Mouse (Mus musculus) MEL (cell line): ENCODE results near the gene Rgs13.

Experiments
- CTCF ChIP-seq, 3 experiments: IDR thresholded peaks in 2 of 3; conservative IDR thresholded peaks in 1 of 3; 2 replicates each; pipeline ENCODE4 v1.5.1; 2011 to 2012; ENCODE audit warnings: low read length in 3 of 3, low read depth in 2 of 3, mild to moderate bottlenecking in 2 of 3, improper control_type of control experiment in 1 of 3, inconsistent platforms in 1 of 3, mixed read lengths in 1 of 3, moderate library complexity in 1 of 3; ENCODE audit not compliant: control insufficient read depth in 1 of 3, insufficient read depth in 1 of 3, poor library complexity in 1 of 3, severe bottlenecking in 1 of 3
- EP300 ChIP-seq, 2 experiments: IDR thresholded peaks; 2 replicates each; pipeline ENCODE4 v1.6.1; 2011; ENCODE audit warnings: improper control_type of control experiment in 2 of 2, low read length in 2 of 2, low read depth in 1 of 2, mild to moderate bottlenecking in 1 of 2
- GATA1 ChIP-seq: IDR thresholded peaks from 2 replicates; pipeline ENCODE4 v1.6.1; 2011; ENCODE audit warnings: low read depth, low read length, improper control_type of control experiment
- MAFK ChIP-seq: IDR thresholded peaks from 2 replicates; pipeline ENCODE4 v1.6.1; 2011; ENCODE audit warnings: low read depth, mild to moderate bottlenecking, low read length, improper control_type of control experiment, borderline replicate concordance
- MAZ ChIP-seq: IDR thresholded peaks from 2 replicates; pipeline ENCODE4 v1.6.1; 2012; ENCODE audit warnings: low read depth, mild to moderate bottlenecking, inconsistent platforms, low read length, improper control_type of control experiment
- MYC ChIP-seq: IDR thresholded peaks from 2 replicates; pipeline ENCODE4 v1.6.1; 2011; ENCODE audit warnings: low read depth, mild to moderate bottlenecking, low read length, improper control_type of control experiment, moderate library complexity
- NELFE ChIP-seq: IDR thresholded peaks from 2 replicates; pipeline ENCODE4 v1.6.1; 2011; ENCODE audit warnings: low read depth, low read length, improper control_type of control experiment
- POLR2A ChIP-seq, 2 experiments: IDR thresholded peaks; 2 replicates each; pipeline ENCODE4 v1.6.1; 2011 to 2012; ENCODE audit warnings: low read length in 2 of 2, mild to moderate bottlenecking in 2 of 2, control low read depth in 1 of 2, improper control_type of control experiment in 1 of 2, low read depth in 1 of 2, moderate library complexity in 1 of 2; ENCODE audit not compliant: control insufficient read depth in 1 of 2, insufficient read depth in 1 of 2, poor library complexity in 1 of 2
- POLR2AphosphoS2 ChIP-seq: IDR thresholded peaks from 2 replicates; pipeline ENCODE4 v1.6.1; 2011; ENCODE audit warnings: low read length, improper control_type of control experiment
- POLR2AphosphoS5 ChIP-seq: IDR thresholded peaks from 2 replicates; pipeline ENCODE4 v1.6.1; 2012; ENCODE audit warnings: low read depth, borderline replicate concordance, mild to moderate bottlenecking, inconsistent platforms, low read length, moderate library complexity, mixed read lengths
- TCF12 ChIP-seq: IDR thresholded peaks from 2 replicates; pipeline ENCODE4 v1.6.1; 2014; ENCODE audit warnings: low read depth, mild to moderate bottlenecking, inconsistent platforms, low read length, improper control_type of control experiment, moderate library complexity
- USF1 ChIP-seq: IDR thresholded peaks from 2 replicates; pipeline ENCODE4 v1.6.1; 2014; ENCODE audit warnings: low read depth, mild to moderate bottlenecking, inconsistent platforms, low read length, improper control_type of control experiment, moderate library complexity
- ZMIZ1 ChIP-seq: IDR thresholded peaks from 2 replicates; pipeline ENCODE4 v1.6.1; 2012; ENCODE audit warnings: low read depth, mild to moderate bottlenecking, inconsistent platforms, low read length, improper control_type of control experiment, moderate library complexity
- ZNF384 ChIP-seq: IDR thresholded peaks from 2 replicates; pipeline ENCODE4 v1.6.1; 2012; ENCODE audit warnings: low read depth, mild to moderate bottlenecking, inconsistent platforms, low read length, improper control_type of control experiment

DNA sequence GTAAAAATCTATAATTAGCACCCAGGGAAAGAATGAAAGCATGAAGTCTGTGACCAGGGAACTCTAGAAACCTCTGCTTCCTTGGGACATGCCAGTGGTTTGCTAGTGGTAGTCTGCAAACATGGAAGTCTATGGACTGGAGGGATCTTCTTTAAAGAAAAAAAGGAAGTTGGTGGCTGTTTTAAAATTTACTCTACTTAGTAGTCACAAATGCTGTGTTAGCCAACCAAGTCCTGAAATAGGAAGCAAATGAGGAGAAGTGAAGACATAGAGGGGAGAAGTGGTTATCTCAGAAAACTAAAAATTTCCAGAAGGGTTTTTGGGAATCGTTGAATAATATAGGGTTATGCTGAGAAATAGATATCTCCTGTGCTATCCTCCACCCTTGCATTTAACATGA is 37.3 kb downstream of the Rgs13 start:
- TF ChIP-seq POLR2AphosphoS2 (no peak), POLR2AphosphoS5 (no peak), CTCF (IDR thresholded peaks at IDR 0.05 in 2 of 3, conservative IDR thresholded peaks at IDR 0.05 in 1 of 3; ENCODE audit: control insufficient read depth in 1 of 3, insufficient read depth in 1 of 3, low read depth in 2 of 3, low read length in 3 of 3, poor library complexity in 1 of 3, severe bottlenecking in 1 of 3) (no peak), EP300 (IDR thresholded peaks at IDR 0.05; ENCODE audit: low read depth in 1 of 2, low read length in 2 of 2) (no peak), POLR2A (IDR thresholded peaks at IDR 0.05; ENCODE audit: control insufficient read depth in 1 of 2, insufficient read depth in 1 of 2, low read depth in 1 of 2, low read length in 2 of 2, poor library complexity in 1 of 2) (no peak), MYC (no peak), TCF12 (no peak), ZMIZ1 (no peak), MAZ (no peak), NELFE (no peak), USF1 (no peak), ZNF384 (no peak), MAFK (no peak), GATA1 (no peak)
